Mouse (Mus musculus): Measurements from ENCODE around the gene Pced1b.

DNA sequence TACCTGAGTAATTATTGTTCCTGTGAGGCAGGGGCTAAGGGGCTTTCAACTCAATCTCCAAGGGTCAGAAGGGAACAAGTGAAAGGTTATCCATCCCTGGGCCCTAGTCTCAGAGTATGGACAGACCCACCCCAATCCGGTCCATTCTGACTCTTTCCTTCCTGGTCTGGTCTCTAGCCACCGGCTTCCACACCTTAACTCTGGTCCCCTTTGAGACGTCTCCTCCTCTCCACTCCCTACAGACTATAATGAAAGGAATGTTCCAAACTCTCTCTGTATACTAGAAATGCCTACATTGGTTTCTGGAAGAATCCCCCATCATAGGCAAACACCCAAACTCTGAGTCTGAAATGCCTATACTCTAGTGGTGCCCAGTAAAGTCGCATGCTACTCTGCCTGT is 100.0 kb downstream of the Pced1b start:
- no peak for TF ChIP-seq CTCF (IDR thresholded peaks at IDR 0.05 in 2 of 3, conservative IDR thresholded peaks at IDR 0.05 in 1 of 3; ENCODE audit: control insufficient read depth in 1 of 3, insufficient read depth in 1 of 3, low read depth in 2 of 3, low read length in 3 of 3, poor library complexity in 1 of 3, severe bottlenecking in 1 of 3)
- TF ChIP-seq POLR2A (IDR thresholded peaks at IDR 0.05; ENCODE audit: control insufficient read depth in 1 of 2, insufficient read depth in 1 of 2, low read depth in 1 of 2, low read length in 2 of 2, poor library complexity in 1 of 2), result no peak
- no peak for TF ChIP-seq TAL1 (IDR thresholded peaks at IDR 0.05; ENCODE audit: low read length)
- no peak for TF ChIP-seq UBTF (IDR thresholded peaks at IDR 0.05; ENCODE audit: borderline replicate concordance, insufficient read depth, low read depth, low read length)
- TF ChIP-seq USF1 (IDR thresholded peaks at IDR 0.05; ENCODE audit: low read depth, low read length), result no peak
